Mouse (Mus musculus) CH12.LX (cell line): ENCODE data around the gene Mfge8. TPM values are rescaled to one million over a fixed set of nuclear protein-coding genes. Genes with fewer than 3 reads are reported as not detected.

Experiments
- DNase-seq: peaks from one replicate; pipeline ENCODE4 v3.0.0-alpha.2; 2013; ENCODE audit errors: extremely low read depth
- H3K27ac ChIP-seq: 2 replicates; pipeline ENCODE4 v1.5.1; 2012; ENCODE audit warnings: low read depth, mild to moderate bottlenecking, control low read depth, moderate library complexity; ENCODE audit not compliant: insufficient read depth
- H3K27me3 ChIP-seq: replicated peaks from 2 replicates; pipeline ENCODE3; 2012; ENCODE audit warnings: inconsistent platforms
- H3K36me3 ChIP-seq, 2 experiments: replicated peaks in 1 of 2; 2 replicates each; pipeline versions ENCODE3 to v1.6.1; 2012; ENCODE audit warnings: inconsistent platforms in 1 of 2, low read length in 1 of 2, mild to moderate bottlenecking in 1 of 2, mixed read lengths in 1 of 2, moderate library complexity in 1 of 2; ENCODE audit not compliant: control insufficient read depth in 1 of 2, insufficient read depth in 1 of 2
- H3K4me1 ChIP-seq, 2 experiments: 2 replicates each; pipeline ENCODE4 v1.6.1; 2012; ENCODE audit warnings: inconsistent platforms in 1 of 2, moderate library complexity in 1 of 2; ENCODE audit not compliant: insufficient read depth in 2 of 2, control insufficient read depth in 1 of 2
- H3K4me2 ChIP-seq: 2 replicates; pipeline ENCODE4 v1.6.1; 2012; ENCODE audit warnings: low read depth, mild to moderate bottlenecking, control low read depth; ENCODE audit not compliant: poor library complexity, insufficient read depth, severe bottlenecking
- H3K4me3 ChIP-seq, 3 experiments: fragments of 150-350 bp in 1 of 3; sonication (generic) in 1 of 3; replicated peaks in 1 of 3; 2 replicates each; pipeline versions ENCODE3 to v1.5.1; 2011 to 2012; ENCODE audit warnings: low read depth in 2 of 3, low read length in 2 of 3, mild to moderate bottlenecking in 2 of 3, moderate library complexity in 2 of 3, control low read depth in 1 of 3, improper control_type of control experiment in 1 of 3, inconsistent platforms in 1 of 3, mixed read lengths in 1 of 3; ENCODE audit not compliant: poor library complexity in 1 of 3
- H3K79me2 ChIP-seq: replicated peaks from 2 replicates; pipeline ENCODE4 v1.6.1; 2012; ENCODE audit warnings: mild to moderate bottlenecking, moderate library complexity; ENCODE audit not compliant: control insufficient read depth, poor library complexity, insufficient read depth, severe bottlenecking; ENCODE audit errors: extremely low read depth
- H3K9ac ChIP-seq: 2 replicates; pipeline ENCODE4 v1.6.1; 2012; ENCODE audit warnings: low read depth, mild to moderate bottlenecking, control low read depth, moderate library complexity; ENCODE audit not compliant: insufficient read depth
- H3K9me3 ChIP-seq: replicated peaks from 2 replicates; pipeline ENCODE3; 2012; ENCODE audit warnings: low read length, inconsistent platforms, mixed read lengths
- CHD2 ChIP-seq: IDR thresholded peaks from 2 replicates; pipeline ENCODE4 v1.6.1; 2011; ENCODE audit warnings: low read length, improper control_type of control experiment
- CTCF ChIP-seq, 2 experiments: IDR thresholded peaks in 1 of 2; conservative IDR thresholded peaks in 1 of 2; 2 replicates each; pipeline ENCODE4 v1.5.1; 2011 to 2012; ENCODE audit warnings: low read depth in 2 of 2, low read length in 2 of 2, improper control_type of control experiment in 1 of 2, inconsistent platforms in 1 of 2, mild to moderate bottlenecking in 1 of 2, moderate library complexity in 1 of 2
- ELF1 ChIP-seq: IDR thresholded peaks from 2 replicates; pipeline ENCODE4 v1.6.1; 2014; ENCODE audit warnings: low read depth, mild to moderate bottlenecking, inconsistent platforms, low read length, improper control_type of control experiment
- EP300 ChIP-seq: IDR thresholded peaks from 2 replicates; pipeline ENCODE4 v1.6.1; 2011; ENCODE audit warnings: low read length, improper control_type of control experiment
- ETS1 ChIP-seq: conservative IDR thresholded peaks from 2 replicates; pipeline ENCODE4 v1.6.1; 2012; ENCODE audit warnings: low read depth, mild to moderate bottlenecking, inconsistent platforms, low read length, improper control_type of control experiment, moderate library complexity
- GABPA ChIP-seq: IDR thresholded peaks from 2 replicates; pipeline ENCODE4 v1.6.1; 2012; ENCODE audit warnings: low read depth, low read length, improper control_type of control experiment, inconsistent platforms; ENCODE audit not compliant: insufficient replicate concordance
- HCFC1 ChIP-seq: IDR thresholded peaks from 2 replicates; pipeline ENCODE4 v1.6.1; 2012; ENCODE audit warnings: low read depth, mild to moderate bottlenecking, inconsistent platforms, low read length, improper control_type of control experiment
- IRF4 ChIP-seq: IDR thresholded peaks from 2 replicates; pipeline ENCODE4 v1.6.1; 2014; ENCODE audit warnings: low read depth, mild to moderate bottlenecking, inconsistent platforms, low read length, improper control_type of control experiment
- JUN ChIP-seq: IDR thresholded peaks from 2 replicates; pipeline ENCODE4 v1.6.1; 2011; ENCODE audit warnings: low read depth, mild to moderate bottlenecking, low read length, improper control_type of control experiment, moderate library complexity; ENCODE audit not compliant: insufficient read depth
- MAFK ChIP-seq: IDR thresholded peaks from 2 replicates; pipeline ENCODE4 v1.6.1; 2011; ENCODE audit warnings: low read length, improper control_type of control experiment; ENCODE audit not compliant: insufficient replicate concordance
- MAZ ChIP-seq: IDR thresholded peaks from 2 replicates; pipeline ENCODE4 v1.6.1; 2012; ENCODE audit warnings: low read depth, mild to moderate bottlenecking, inconsistent platforms, low read length, improper control_type of control experiment, moderate library complexity
- MEF2A ChIP-seq: IDR thresholded peaks from 2 replicates; pipeline ENCODE4 v1.6.1; 2014; ENCODE audit warnings: low read depth, mild to moderate bottlenecking, inconsistent platforms, low read length, improper control_type of control experiment, borderline replicate concordance
- MYC ChIP-seq: IDR thresholded peaks from 2 replicates; pipeline ENCODE4 v1.6.1; 2011; ENCODE audit warnings: low read depth, mild to moderate bottlenecking, improper control_type of control experiment, low read length
- NELFE ChIP-seq: IDR thresholded peaks from 2 replicates; pipeline ENCODE4 v1.6.1; 2011; ENCODE audit warnings: low read depth, low read length, improper control_type of control experiment
- NRF1 ChIP-seq: IDR thresholded peaks from 2 replicates; pipeline ENCODE4 v1.6.1; 2014; ENCODE audit warnings: low read depth, mild to moderate bottlenecking, inconsistent platforms, low read length, improper control_type of control experiment, moderate library complexity
- PAX5 ChIP-seq: IDR thresholded peaks from 2 replicates; pipeline ENCODE4 v1.6.1; 2012; ENCODE audit warnings: low read length, inconsistent platforms, mixed read lengths
- POLR2A ChIP-seq: IDR thresholded peaks from 2 replicates; pipeline ENCODE4 v1.6.1; 2011; ENCODE audit warnings: low read depth, mild to moderate bottlenecking, improper control_type of control experiment, low read length
- POLR2AphosphoS2 ChIP-seq: IDR thresholded peaks from 2 replicates; pipeline ENCODE4 v1.6.1; 2011; ENCODE audit warnings: low read depth, low read length, improper control_type of control experiment
- TCF12 ChIP-seq: IDR thresholded peaks from 2 replicates; pipeline ENCODE4 v1.6.1; 2014; ENCODE audit warnings: low read depth, mild to moderate bottlenecking, inconsistent platforms, low read length, improper control_type of control experiment
- UBTF ChIP-seq: IDR thresholded peaks from 2 replicates; pipeline ENCODE4 v1.6.1; 2012; ENCODE audit warnings: low read depth, mild to moderate bottlenecking, inconsistent platforms, low read length, improper control_type of control experiment, moderate library complexity
- USF1 ChIP-seq: IDR thresholded peaks from 2 replicates; pipeline ENCODE4 v1.6.1; 2014; ENCODE audit warnings: low read depth, mild to moderate bottlenecking, inconsistent platforms, low read length, improper control_type of control experiment
- ZMIZ1 ChIP-seq: IDR thresholded peaks from 2 replicates; pipeline ENCODE4 v1.6.1; 2012; ENCODE audit warnings: low read depth, mild to moderate bottlenecking, inconsistent platforms, low read length, improper control_type of control experiment
- ZNF384 ChIP-seq: IDR thresholded peaks from 2 replicates; pipeline ENCODE4 v1.6.1; 2012; ENCODE audit warnings: low read depth, low read length, improper control_type of control experiment, inconsistent platforms
- dilution Hi-C: fragments of 300-500 bp; cut with MboI; formaldehyde crosslinking; loops from 2 replicates; pipeline ENCODE4 v1.14.3; 2020; ENCODE audit warnings: low sequenced_read_pairs; ENCODE audit not compliant: extremely low pct_unique_long_range_greater_than_20kb, extremely low pct_ligation_motif_present
- in situ Hi-C: fragments of 300-500 bp; cut with MboI; formaldehyde crosslinking; loops from 3 replicates; pipeline ENCODE4 v1.14.3; 2019; ENCODE audit warnings: low sequenced_read_pairs, low pct_ligation_motif_present, low pct_unique_long_range_greater_than_20kb, mixed read lengths
- polyA plus RNA-seq: library from polyadenylated mRNA; unstranded; fragments of >175 nt; gene quantifications from 2 replicates; pipeline ENCODE4 v1.2.1, GENCODE M21; 2012; ENCODE audit warnings: low read depth; ENCODE audit not compliant: insufficient read length
- total RNA-seq, 2 experiments: library from RNA; depleted of rRNA; stranded (reverse); fragments of 300-350 nt in 1 of 2; fragments of >200 nt in 1 of 2; gene quantifications; 2 replicates each; pipeline ENCODE4 v1.2.3; 2012 to 2014

Mfge8 gene
- total and polyA plus RNA-seq, 3 experiments = 13.0 to 24.5 (median 13.2) TPM

DNA sequence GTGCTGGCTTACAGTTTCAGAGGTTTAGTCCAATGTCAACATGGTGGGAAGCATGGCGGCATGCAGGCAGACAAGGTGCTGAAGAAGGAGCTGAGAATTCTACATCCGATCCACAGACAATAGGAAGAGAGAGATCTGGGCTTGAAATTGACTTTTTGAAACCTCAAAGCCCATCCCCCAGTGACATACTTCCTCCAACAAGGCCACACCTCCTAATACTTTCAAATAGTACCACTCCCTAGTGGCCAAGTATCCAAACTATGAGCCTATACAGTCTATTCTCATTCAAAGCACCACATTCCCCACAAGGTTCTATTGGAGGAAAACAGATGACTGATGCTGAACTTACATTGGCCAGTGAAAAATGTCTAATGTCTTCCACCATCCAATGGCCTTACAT lies 38.7 kb upstream of the Mfge8 start:
- H3K4me3 ChIP-seq = no peak overlapping the region
- no peak overlapping the region for H3K4me2 ChIP-seq
- H3K4me1 ChIP-seq = no peaks in the 10 kb centered on the region
- TF ChIP-seq UBTF = no peak
- TF ChIP-seq TCF12 = no peak
- no peak for TF ChIP-seq USF1
- no peak for TF ChIP-seq POLR2A
- TF ChIP-seq CHD2 = no peak
- TF ChIP-seq MYC = no peak
- no peak for TF ChIP-seq EP300
- TF ChIP-seq ETS1 = no peak
- TF ChIP-seq GABPA = no peak
- TF ChIP-seq NRF1 = no peak
- no peak for TF ChIP-seq HCFC1
- TF ChIP-seq MAFK = no peak
- no peak for TF ChIP-seq ZNF384
- TF ChIP-seq ZMIZ1 = no peak
- TF ChIP-seq ELF1 = no peak
- TF ChIP-seq NELFE = no peak
- TF ChIP-seq POLR2AphosphoS2 = no peak
- no peak for TF ChIP-seq MAZ
- H3K9ac ChIP-seq = no peak overlapping the region
- H3K36me3 ChIP-seq = no peaks in the 10 kb centered on the region
- H3K27ac ChIP-seq = no peak overlapping the region
- H3K79me2 ChIP-seq = no peaks in the 10 kb centered on the region
- H3K9me3 ChIP-seq = no peaks in the 10 kb centered on the region
- in situ Hi-C loops (no loop called here), dilution Hi-C loops (no loop called here)
- H3K27me3 ChIP-seq = peaks cover 46% of the 10 kb centered on the region
- DNase-seq = no peak

DNA sequence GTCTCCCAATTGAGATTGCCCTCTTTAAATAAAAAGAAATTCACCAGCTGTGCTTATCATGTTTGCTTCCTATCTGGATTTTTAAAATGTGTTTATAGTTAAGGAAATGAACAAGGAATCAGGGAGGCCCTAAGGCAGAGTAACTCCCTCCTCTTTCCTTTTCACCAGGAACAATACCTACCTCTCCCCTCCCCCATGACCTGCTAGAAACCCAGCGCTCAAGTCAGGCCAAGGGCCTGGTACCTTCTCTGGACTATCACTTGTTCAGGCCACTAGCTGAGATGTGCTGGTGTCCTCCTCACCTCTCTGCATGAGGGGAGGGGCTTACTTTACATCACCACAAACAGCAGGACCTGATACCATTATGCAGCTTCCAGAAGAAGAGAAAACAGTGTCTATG lies 34.6 kb upstream of the Mfge8 start:
- H3K4me1 ChIP-seq = no peaks in the 10 kb centered on the region
- H3K9me3 ChIP-seq = no peaks in the 10 kb centered on the region
- H3K27ac ChIP-seq = no peak overlapping the region
- dilution Hi-C loops = no loop called here
- H3K9ac ChIP-seq = no peak overlapping the region
- H3K4me3 ChIP-seq = no peak overlapping the region
- peaks cover 52% of the 10 kb centered on the region for H3K27me3 ChIP-seq
- no peaks in the 10 kb centered on the region for H3K36me3 ChIP-seq
- TF ChIP-seq PAX5 = no peak
- no peak for TF ChIP-seq MEF2A
- no peak for TF ChIP-seq POLR2AphosphoS2
- no peak for TF ChIP-seq TCF12
- no peak for TF ChIP-seq JUN
- no peak for TF ChIP-seq CTCF (conservative IDR thresholded peaks at IDR 0.05 in 1 of 2, IDR thresholded peaks at IDR 0.05 in 1 of 2; ENCODE audit: low read depth in 2 of 2, low read length in 2 of 2)
- no peak for TF ChIP-seq IRF4
- no peak for TF ChIP-seq GABPA
- no peak for TF ChIP-seq MYC
- no peak for TF ChIP-seq MAZ
- TF ChIP-seq NELFE = no peak
- TF ChIP-seq, all 38 proteins: peak for 0
- Histone ChIP-seq H3K79me2 (no peaks in the 10 kb centered on the region), H3K4me2 (no peak overlapping the region)
- in situ Hi-C loops = no loop called here
- DNase-seq = no peak
